Mouse (Mus musculus): Measurements from ENCODE around the gene Chrng. TPM values are rescaled to one million over a fixed set of nuclear protein-coding genes. Genes with fewer than 3 reads are reported as not detected.

The Chrng gene
- polyA plus RNA-seq, 1 experiment from 2014 or later: 0.06 TPM

- H3K4me1 ChIP-seq (replicated peaks): no peaks in the 10 kb centered on the region
- H3K27me3 ChIP-seq: no peaks in the 10 kb centered on the region
- no peak overlapping the region for H3K27ac ChIP-seq (replicated peaks)
- WGBS: 65% methylated on average over 5 of the region's 5 CpGs
- H3K9ac ChIP-seq: no peak overlapping the region
- H3K4me3 ChIP-seq: no peak overlapping the region
- H3K4me2 ChIP-seq: no peak overlapping the region
- no peak for ATAC-seq (ENCODE audit: low FRiP score, low read depth)
- no peaks in the 10 kb centered on the region for H3K9me3 ChIP-seq
- H3K36me3 ChIP-seq: peaks cover 78% of the 10 kb centered on the region
These were observed 26.1 kb downstream of the Chrng start for GRCm38 (mm10) chr1:87230606-87231005.

DNA sequence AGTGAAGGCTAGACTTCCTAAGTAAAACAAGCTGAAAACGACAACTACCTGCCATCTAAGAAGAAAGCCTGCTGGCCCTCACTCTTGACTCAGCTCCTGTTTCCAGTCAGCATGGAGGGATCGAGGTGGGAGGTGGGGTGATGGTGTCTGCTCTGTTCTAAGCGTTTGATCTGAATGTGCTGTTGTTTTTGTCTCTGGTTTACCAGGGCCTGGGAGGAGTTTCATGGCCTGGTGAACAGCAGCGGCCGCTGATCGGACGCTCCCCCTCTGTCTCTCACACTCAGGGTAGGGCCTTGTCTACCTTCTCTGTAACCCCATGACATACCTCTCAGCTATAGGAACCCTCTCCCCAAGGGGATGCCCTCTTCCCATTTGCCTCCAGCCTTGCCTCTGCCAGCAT lies 27.7 kb downstream of the Chrng start:
- Histone ChIP-seq H3K4me3 (no peak overlapping the region), H3K27ac (replicated peaks) (no peak overlapping the region), H3K4me2 (no peak overlapping the region), H3K9me3 (no peaks in the 10 kb centered on the region), H3K27me3 (no peaks in the 10 kb centered on the region), H3K4me1 (replicated peaks) (no peaks in the 10 kb centered on the region), H3K36me3 (peaks cover 70% of the 10 kb centered on the region), H3K9ac (no peak overlapping the region)
- ATAC-seq (ENCODE audit: low FRiP score, low read depth): no peak
- WGBS: 70% methylated on average over 7 of the region's 7 CpGs

DNA sequence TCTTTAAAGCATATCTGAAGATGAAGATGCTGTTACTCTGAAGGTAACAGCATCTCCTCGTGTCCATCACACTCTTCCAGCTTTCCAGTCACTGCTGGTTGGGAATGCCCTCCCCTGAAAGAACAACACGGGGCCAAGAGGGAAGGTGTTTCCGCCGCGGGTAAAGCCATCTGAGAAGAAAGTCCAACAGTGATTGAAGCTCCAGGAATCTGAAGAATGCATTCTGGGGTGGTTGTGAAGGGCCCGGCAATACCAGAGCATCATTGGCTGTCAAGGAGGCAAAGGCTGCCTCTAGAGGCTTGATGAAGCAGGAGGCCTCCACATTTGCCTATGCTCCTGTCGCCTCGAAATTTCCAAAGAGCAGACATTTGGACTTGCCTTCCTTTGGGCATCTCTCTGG lies 34.6 kb downstream of the Chrng start:
- Histone ChIP-seq H3K27me3 (no peaks in the 10 kb centered on the region), H3K9me3 (no peaks in the 10 kb centered on the region), H3K9ac (no peak overlapping the region), H3K36me3 (peaks cover 30% of the 10 kb centered on the region), H3K4me2 (no peak overlapping the region), H3K4me1 (replicated peaks) (no peaks in the 10 kb centered on the region), H3K27ac (replicated peaks) (no peak overlapping the region), H3K4me3 (no peak overlapping the region)
- ATAC-seq (ENCODE audit: low FRiP score, low read depth): no peak
- WGBS: 84% methylated on average over 8 of the region's 8 CpGs

- WGBS: 90% methylated on average over 8 of the region's 8 CpGs
- no peaks in the 10 kb centered on the region for H3K27me3 ChIP-seq
- H3K4me2 ChIP-seq: no peak overlapping the region
- H3K4me3 ChIP-seq: no peak overlapping the region
- H3K36me3 ChIP-seq: peaks cover 10% of the 10 kb centered on the region
- no peak overlapping the region for H3K27ac ChIP-seq (replicated peaks)
- H3K9ac ChIP-seq: no peak overlapping the region
- no peaks in the 10 kb centered on the region for H3K9me3 ChIP-seq
- no peak for ATAC-seq (ENCODE audit: low FRiP score, low read depth)
- peaks cover 4% of the 10 kb centered on the region; the same call in 1 of the 2 replicates for H3K4me1 ChIP-seq (replicated peaks)
These were observed 38.6 kb downstream of the Chrng start for GRCm38 (mm10) chr1:87243021-87243420.

DNA sequence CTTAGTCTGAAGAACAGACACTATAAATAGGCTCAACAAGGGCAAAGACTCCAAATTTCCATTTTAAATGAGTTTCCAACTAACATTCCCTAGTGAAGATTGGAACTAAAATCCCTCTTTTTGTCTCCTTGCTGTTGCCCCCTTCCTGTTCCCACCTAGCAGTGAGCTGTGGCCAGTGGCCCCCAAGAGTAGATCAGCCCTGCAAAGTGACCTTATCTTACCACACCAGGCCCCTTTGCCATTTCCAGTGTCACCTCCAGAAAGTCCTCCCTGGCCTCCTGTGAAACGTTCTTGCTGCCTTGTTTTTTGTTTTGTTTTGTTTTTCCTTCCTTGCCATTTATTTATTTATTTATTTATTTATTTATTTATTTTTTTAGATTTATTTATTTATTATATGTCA lies 41.0 kb downstream of the Chrng start:
- ATAC-seq (ENCODE audit: low FRiP score, low read depth): no peak
- H3K27me3 ChIP-seq: no peaks in the 10 kb centered on the region
- H3K4me1 ChIP-seq (replicated peaks): peaks cover 4% of the 10 kb centered on the region; the same call in 1 of the 2 replicates
- no peak overlapping the region for H3K27ac ChIP-seq (replicated peaks)
- H3K36me3 ChIP-seq: no peaks in the 10 kb centered on the region
- H3K9me3 ChIP-seq: no peaks in the 10 kb centered on the region
- H3K4me2 ChIP-seq: no peak overlapping the region
- 43% methylated on average over 1 of the region's 1 CpGs for WGBS
- H3K9ac ChIP-seq: no peak overlapping the region
- no peak overlapping the region for H3K4me3 ChIP-seq

- Histone ChIP-seq H3K27ac (replicated peaks) (no peak overlapping the region), H3K27me3 (no peaks in the 10 kb centered on the region), H3K36me3 (no peaks in the 10 kb centered on the region), H3K4me3 (peak overlapping the region; percentile 17; the same call in 1 of the 2 replicates), H3K9ac (no peak overlapping the region), H3K9me3 (no peaks in the 10 kb centered on the region), H3K4me2 (peak overlapping the region; percentile 29), H3K4me1 (replicated peaks) (peaks cover 4% of the 10 kb centered on the region; the same call in 1 of the 2 replicates)
- peak; percentile 89 for ATAC-seq (ENCODE audit: low FRiP score, low read depth)
- WGBS: 27% methylated on average over 22 of the region's 22 CpGs
These were observed 41.7 kb downstream of the Chrng start for GRCm38 (mm10) chr1:87245929-87246815.

- ATAC-seq (ENCODE audit: low FRiP score, low read depth): no peak
- H3K4me3 ChIP-seq: no peak overlapping the region
- H3K36me3 ChIP-seq: no peaks in the 10 kb centered on the region
- WGBS: 55% methylated on average over 5 of the region's 5 CpGs
- no peaks in the 10 kb centered on the region for H3K27me3 ChIP-seq
- no peak overlapping the region for H3K4me2 ChIP-seq
- no peak overlapping the region for H3K27ac ChIP-seq (replicated peaks)
- no peak overlapping the region for H3K9ac ChIP-seq
- H3K4me1 ChIP-seq (replicated peaks): no peaks in the 10 kb centered on the region
- no peaks in the 10 kb centered on the region for H3K9me3 ChIP-seq
These were observed 47.7 kb downstream of the Chrng start for GRCm38 (mm10) chr1:87252040-87252609.

DNA sequence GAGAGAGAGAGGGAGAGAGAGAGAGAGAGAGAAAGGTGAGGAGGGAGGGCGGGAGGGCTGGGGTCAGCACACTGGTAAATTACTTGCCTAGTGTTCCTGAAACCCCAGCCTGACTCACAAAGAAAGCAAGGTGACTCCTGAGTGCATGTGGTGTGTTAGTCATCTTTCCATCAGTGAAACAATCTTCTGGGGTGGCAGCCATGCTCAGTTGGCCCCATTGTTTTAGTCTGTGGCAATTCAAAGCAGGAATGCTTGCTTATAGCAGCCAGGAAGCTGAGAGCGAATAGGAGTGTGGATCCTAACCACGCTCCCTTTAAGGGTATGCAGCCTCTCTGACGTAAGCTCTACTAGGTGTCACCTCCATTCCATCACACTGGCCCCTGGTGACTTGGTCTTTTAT lies 50.7 kb downstream of the Chrng start:
- WGBS: 76% methylated on average over 4 of the region's 4 CpGs
- Histone ChIP-seq H3K27ac (replicated peaks) (no peak overlapping the region), H3K27me3 (peaks cover 6% of the 10 kb centered on the region; the same call in 1 of the 2 replicates), H3K36me3 (no peaks in the 10 kb centered on the region), H3K4me2 (no peak overlapping the region), H3K4me1 (replicated peaks) (0 out of 2 replicates have a peak, but pooled peaks cover 3% of the 10 kb centered on the region), H3K9me3 (no peaks in the 10 kb centered on the region), H3K9ac (no peak overlapping the region), H3K4me3 (no peak overlapping the region)
- no peak for ATAC-seq (ENCODE audit: low FRiP score, low read depth)

DNA sequence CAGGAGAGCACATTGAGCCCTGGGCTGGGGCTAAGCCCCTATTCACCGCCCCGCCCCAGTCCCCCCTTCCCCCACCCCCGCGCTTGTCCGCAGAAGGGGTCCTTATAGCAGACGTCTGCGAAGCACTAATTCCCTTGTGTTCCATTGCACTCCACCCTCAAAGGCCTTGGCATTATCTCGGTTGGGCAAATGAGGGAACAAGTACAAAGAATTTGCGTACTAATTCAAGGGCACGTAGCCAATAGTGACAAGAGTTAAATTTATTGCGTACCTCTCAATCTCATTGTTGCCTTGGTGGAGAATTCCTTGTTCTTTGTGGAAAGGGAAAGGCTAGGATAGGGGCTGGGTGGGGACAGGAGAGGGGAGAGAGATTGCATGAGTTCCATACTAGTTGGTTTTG lies 53.2 kb downstream of the Chrng start:
- no peak overlapping the region for H3K4me2 ChIP-seq
- peaks cover 14% of the 10 kb centered on the region for H3K27me3 ChIP-seq
- WGBS: 15% methylated on average over 11 of the region's 11 CpGs
- no peak overlapping the region for H3K4me3 ChIP-seq
- no peak overlapping the region for H3K27ac ChIP-seq (replicated peaks)
- H3K9me3 ChIP-seq: no peaks in the 10 kb centered on the region
- H3K4me1 ChIP-seq (replicated peaks): 0 out of 2 replicates have a peak, but pooled peaks cover 3% of the 10 kb centered on the region
- ATAC-seq (ENCODE audit: low FRiP score, low read depth): no peak
- no peak overlapping the region for H3K9ac ChIP-seq
- H3K36me3 ChIP-seq: no peaks in the 10 kb centered on the region

GRCm38 (mm10) chr1:87258484-87258883 lies 54.0 kb downstream of the Chrng start:
- no peak overlapping the region for H3K27ac ChIP-seq (replicated peaks)
- H3K9ac ChIP-seq: no peak overlapping the region
- H3K27me3 ChIP-seq: peaks cover 21% of the 10 kb centered on the region
- H3K4me2 ChIP-seq: no peak overlapping the region
- H3K9me3 ChIP-seq: no peaks in the 10 kb centered on the region
- peaks cover 7% of the 10 kb centered on the region; the same call in 1 of the 2 replicates for H3K4me1 ChIP-seq (replicated peaks)
- H3K36me3 ChIP-seq: no peaks in the 10 kb centered on the region
- WGBS: 11% methylated on average over 14 of the region's 14 CpGs
- H3K4me3 ChIP-seq: no peak overlapping the region
- ATAC-seq (ENCODE audit: low FRiP score, low read depth): no peak

GRCm38 (mm10) chr1:87259316-87259715 lies 54.9 kb downstream of the Chrng start:
- Histone ChIP-seq H3K27me3 (peaks cover 27% of the 10 kb centered on the region), H3K27ac (replicated peaks) (no peak overlapping the region), H3K9me3 (no peaks in the 10 kb centered on the region), H3K4me1 (replicated peaks) (peaks cover 16% of the 10 kb centered on the region), H3K36me3 (no peaks in the 10 kb centered on the region), H3K4me2 (no peak overlapping the region), H3K4me3 (no peak overlapping the region), H3K9ac (no peak overlapping the region)
- WGBS: 82% methylated on average over 2 of the region's 2 CpGs
- no peak for ATAC-seq (ENCODE audit: low FRiP score, low read depth)

Data from hindbrain, embryonic 15.5 days (tissue).